Mouse (Mus musculus): ENCODE results near the gene Cdc27. TPM values are rescaled to one million over a fixed set of nuclear protein-coding genes. Genes with fewer than 3 reads are reported as not detected.

Cdc27 gene
- total RNA-seq (2021) = 10 to 100 TPM; 67.8 to 70.3 TPM

GRCm38 (mm10) chr11:104550406-104550974, at the start of gene Cdc27, which contains the start of gene Myl4:
TSS of gene Cdc27 (minus strand) at chr11:104550620.
TSS of gene Myl4 (plus strand) at chr11:104550663.
- intact Hi-C loops (cut with DNase I) = no loop called here

GRCm38 (mm10) chr11:104599265-104599945, 49.0 kb upstream of the Cdc27 start:
- DNase-seq = no peak
- intact Hi-C loops (cut with DNase I) = no loop called here

More at GRCm38 (mm10) chr11:104550406-104550974, at the start of gene Cdc27, which contains the start of gene Myl4:
- DNase-seq = peak; percentile 98

GRCm38 (mm10) chr11:104596365-104596764, 45.9 kb upstream of the Cdc27 start:
- intact Hi-C loops (cut with DNase I) = no loop called here
- no peak for DNase-seq

- DNase-seq = no peak
- intact Hi-C loops (cut with DNase I) = loop anchor here (5.0 kb wide), 1 partner anchor 530 kb away; no protein-coding TSS in a partner anchor
These were observed 41.8 kb upstream of the Cdc27 start for GRCm38 (mm10) chr11:104592066-104592835.

- peak; percentile 76 for DNase-seq
These were observed 39.7 kb upstream of the Cdc27 start for GRCm38 (mm10) chr11:104590148-104590547.

GRCm38 (mm10) chr11:104589570-104589969, 39.1 kb upstream of the Cdc27 start:
- no peak for DNase-seq
- intact Hi-C loops (cut with DNase I) = no loop called here

More at GRCm38 (mm10) chr11:104590148-104590547, 39.7 kb upstream of the Cdc27 start:
- intact Hi-C loops (cut with DNase I) = loop anchor here (5.0 kb wide), 1 partner anchor 532 kb away; no protein-coding TSS in a partner anchor

GRCm38 (mm10) chr11:104588513-104588912, 38.1 kb upstream of the Cdc27 start:
- DNase-seq = no peak
- intact Hi-C loops (cut with DNase I) = no loop called here

- intact Hi-C loops (cut with DNase I) = no loop called here
- no peak for DNase-seq
These were observed 37.5 kb upstream of the Cdc27 start for GRCm38 (mm10) chr11:104587904-104588303.

GRCm38 (mm10) chr11:104585495-104585894, 35.1 kb upstream of the Cdc27 start:
- intact Hi-C loops (cut with DNase I) = no loop called here
- DNase-seq = no peak

GRCm38 (mm10) chr11:104582630-104583364, 32.4 kb upstream of the Cdc27 start:
- intact Hi-C loops (cut with DNase I) = no loop called here
- DNase-seq = no peak

- DNase-seq = no peak
- intact Hi-C loops (cut with DNase I) = no loop called here
These were observed 31.8 kb upstream of the Cdc27 start for GRCm38 (mm10) chr11:104582308-104582606.

GRCm38 (mm10) chr11:104581446-104582307, 31.3 kb upstream of the Cdc27 start:
- no peak for DNase-seq

GRCm38 (mm10) chr11:104580606-104581005, 30.2 kb upstream of the Cdc27 start:
- DNase-seq = no peak
- intact Hi-C loops (cut with DNase I) = no loop called here

More at GRCm38 (mm10) chr11:104581446-104582307, 31.3 kb upstream of the Cdc27 start:
- intact Hi-C loops (cut with DNase I) = no loop called here

- DNase-seq = no peak
- intact Hi-C loops (cut with DNase I) = no loop called here
These were observed 29.7 kb upstream of the Cdc27 start for GRCm38 (mm10) chr11:104580091-104580490.

- DNase-seq = no peak
- intact Hi-C loops (cut with DNase I) = no loop called here
These were observed 29.2 kb upstream of the Cdc27 start for GRCm38 (mm10) chr11:104579575-104579974.

GRCm38 (mm10) chr11:104579084-104579483, 28.7 kb upstream of the Cdc27 start:
- no peak for DNase-seq
- intact Hi-C loops (cut with DNase I) = no loop called here

- intact Hi-C loops (cut with DNase I) = no loop called here
- DNase-seq = no peak
These were observed 27.7 kb upstream of the Cdc27 start for GRCm38 (mm10) chr11:104578074-104578473.

- no peak for DNase-seq
- intact Hi-C loops (cut with DNase I) = no loop called here
These were observed 26.6 kb upstream of the Cdc27 start for GRCm38 (mm10) chr11:104576772-104577612.

GRCm38 (mm10) chr11:104572566-104572965, 22.1 kb upstream of the Cdc27 start:
- peak; percentile 37 for DNase-seq
- intact Hi-C loops (cut with DNase I) = no loop called here
